Mouse (Mus musculus): ENCODE data around the gene Sema3b.
"Not testable (repeated sequence)": the region's sequence is repeated elsewhere in the genome, so short reads cannot be mapped to it uniquely, and the experiment has no call there.

The Sema3b gene

GRCm38 (mm10) chr9:107570016-107570415 lies 39.0 kb downstream of the Sema3b start:
- no peak for DNase-seq (ENCODE audit: inconsistent ontology term)

GRCm38 (mm10) chr9:107569270-107569669 lies 39.8 kb downstream of the Sema3b start:
- DNase-seq (ENCODE audit: inconsistent ontology term), result no peak

GRCm38 (mm10) chr9:107568331-107569261 lies 40.4 kb downstream of the Sema3b start:
- DNase-seq (ENCODE audit: inconsistent ontology term), result peak; percentile 93

GRCm38 (mm10) chr9:107567702-107568319 lies 41.2 kb downstream of the Sema3b start, which contains the start of gene Hyal2:
Gene Hyal2, plus strand, starts transcription at chr9:107567945.
- no peak for DNase-seq (ENCODE audit: inconsistent ontology term)

- no peak for DNase-seq (ENCODE audit: inconsistent ontology term)
These were observed 42.2 kb downstream of the Sema3b start for GRCm38 (mm10) chr9:107566855-107567254.

GRCm38 (mm10) chr9:107566041-107566709 lies 42.9 kb downstream of the Sema3b start:
- DNase-seq (ENCODE audit: inconsistent ontology term), result peak; percentile 43

GRCm38 (mm10) chr9:107565556-107565955 lies 43.5 kb downstream of the Sema3b start:
- DNase-seq (ENCODE audit: inconsistent ontology term), result not testable (repeated sequence)

- DNase-seq (ENCODE audit: inconsistent ontology term), result peak; percentile 93
These were observed 45.9 kb downstream of the Sema3b start, which contains the start of gene Tusc2 for GRCm38 (mm10) chr9:107563029-107563581. Gene Tusc2, plus strand, starts transcription at chr9:107563255.

GRCm38 (mm10) chr9:107556346-107556745 lies 52.7 kb downstream of the Sema3b start:
- no peak for DNase-seq (ENCODE audit: inconsistent ontology term)

- peak; percentile 64 for DNase-seq (ENCODE audit: inconsistent ontology term)
These were observed 53.3 kb downstream of the Sema3b start for GRCm38 (mm10) chr9:107555701-107556100.

GRCm38 (mm10) chr9:107555031-107555457 lies 54.0 kb downstream of the Sema3b start:
- peak; percentile 92 for DNase-seq (ENCODE audit: inconsistent ontology term)

- peak; percentile 99 for DNase-seq (ENCODE audit: inconsistent ontology term)
These were observed 54.7 kb downstream of the Sema3b start for GRCm38 (mm10) chr9:107554319-107554825.

GRCm38 (mm10) chr9:107553541-107554318 lies 55.3 kb downstream of the Sema3b start:
- DNase-seq (ENCODE audit: inconsistent ontology term), result no peak

GRCm38 (mm10) chr9:107552690-107553393 lies 56.2 kb downstream of the Sema3b start:
- no peak for DNase-seq (ENCODE audit: inconsistent ontology term)

GRCm38 (mm10) chr9:107551890-107552355 lies 57.1 kb downstream of the Sema3b start:
- no peak for DNase-seq (ENCODE audit: inconsistent ontology term)

- peak; percentile 60 for DNase-seq (ENCODE audit: inconsistent ontology term)
These were observed 57.7 kb downstream of the Sema3b start, which contains the start of gene Rassf1 for GRCm38 (mm10) chr9:107551117-107551889. Gene Rassf1, plus strand, starts transcription at chr9:107551555.

- no peak for DNase-seq (ENCODE audit: inconsistent ontology term)
These were observed 58.4 kb downstream of the Sema3b start for GRCm38 (mm10) chr9:107550491-107551116.

- no peak for DNase-seq (ENCODE audit: inconsistent ontology term)
These were observed 59.5 kb downstream of the Sema3b start for GRCm38 (mm10) chr9:107549297-107550074.

Data from Muller cell, postnatal 12 days (primary cell).